Mouse (Mus musculus) CD4-positive, CD25-positive, alpha-beta regulatory T cell, adult 2 months (primary cell): Measurements from ENCODE around the gene Rhoq.

Source experiments
- DNase-seq: peaks from one replicate; pipeline ENCODE4 v3.0.0-alpha.2; 2012; ENCODE audit warnings: low read depth, low spot score

Rhoq gene

GRCm38 (mm10) chr17:86962297-86962893, 487 bp upstream of the Rhoq start:
- DNase-seq: peak; percentile 87

- DNase-seq: peak; percentile 39
Observed at GRCm38 (mm10) chr17:86963586-86963902, 662 bp downstream of the Rhoq start.

GRCm38 (mm10) chr17:86964041-86964440, 1.2 kb downstream of the Rhoq start:
- DNase-seq: peak; percentile 12

- peak; percentile 12 for DNase-seq
Observed at GRCm38 (mm10) chr17:86964502-86964901, 1.6 kb downstream of the Rhoq start.

GRCm38 (mm10) chr17:86965121-86965520, 2.2 kb downstream of the Rhoq start:
- no peak for DNase-seq

GRCm38 (mm10) chr17:86966040-86966439, 3.2 kb downstream of the Rhoq start:
- no peak for DNase-seq

GRCm38 (mm10) chr17:86967048-86967447, 4.2 kb downstream of the Rhoq start:
- no peak for DNase-seq

GRCm38 (mm10) chr17:86967536-86968525, 4.9 kb downstream of the Rhoq start:
- DNase-seq: no peak

GRCm38 (mm10) chr17:86968581-86968980, 5.7 kb downstream of the Rhoq start:
- DNase-seq: peak; percentile 22

GRCm38 (mm10) chr17:86969582-86969981, 6.7 kb downstream of the Rhoq start:
- peak; percentile 60 for DNase-seq

GRCm38 (mm10) chr17:86970026-86970750, 7.3 kb downstream of the Rhoq start:
- DNase-seq: no peak

GRCm38 (mm10) chr17:86971036-86971435, 8.2 kb downstream of the Rhoq start:
- DNase-seq: peak; percentile 40

- DNase-seq: no peak
Observed at GRCm38 (mm10) chr17:86971860-86972259, 9.0 kb downstream of the Rhoq start.

- no peak for DNase-seq
Observed at GRCm38 (mm10) chr17:86973097-86973496, 10.2 kb downstream of the Rhoq start.

- peak; percentile 49 for DNase-seq
Observed at GRCm38 (mm10) chr17:86976387-86976786, 13.5 kb downstream of the Rhoq start.

- DNase-seq: no peak
Observed at GRCm38 (mm10) chr17:86978496-86978895, 15.6 kb downstream of the Rhoq start.

GRCm38 (mm10) chr17:86981205-86981604, 18.3 kb downstream of the Rhoq start:
- DNase-seq: no peak

- DNase-seq: no peak
Observed at GRCm38 (mm10) chr17:86981701-86982100, 18.8 kb downstream of the Rhoq start.

- DNase-seq: no peak
Observed at GRCm38 (mm10) chr17:86982497-86982896, 19.6 kb downstream of the Rhoq start.

- DNase-seq: no peak
Observed at GRCm38 (mm10) chr17:86986449-86987138, 23.7 kb downstream of the Rhoq start.

- DNase-seq: peak; percentile 23
Observed at GRCm38 (mm10) chr17:86988161-86988560, 25.3 kb downstream of the Rhoq start.
